Mouse (Mus musculus) c-Kit-positive CD71-positive TER-119-negative erythroid progenitor cells, embryonic 14.5 days (primary cell): ENCODE data around the gene Tssk3.
A peak's percentile ranks its signal among the peaks of the same experiment; 100 is the strongest.
"Not testable (repeated sequence)": the region's sequence is repeated elsewhere in the genome, so short reads cannot be mapped to it uniquely, and the experiment has no call there.

Source experiments
- DNase-seq: peaks from one replicate; pipeline ENCODE4 v3.0.0-alpha.2; 2013; ENCODE audit warnings: low read depth

Gene Tssk3

GRCm38 (mm10) chr4:129490972-129491880 lies at the start of gene Tssk3, which contains the start of gene Fam229a:
Gene Tssk3 (minus strand): TSS chr4:129491022.
Gene Fam229a (plus strand): TSS chr4:129491190.
- DNase-seq, result no peak

DNA sequence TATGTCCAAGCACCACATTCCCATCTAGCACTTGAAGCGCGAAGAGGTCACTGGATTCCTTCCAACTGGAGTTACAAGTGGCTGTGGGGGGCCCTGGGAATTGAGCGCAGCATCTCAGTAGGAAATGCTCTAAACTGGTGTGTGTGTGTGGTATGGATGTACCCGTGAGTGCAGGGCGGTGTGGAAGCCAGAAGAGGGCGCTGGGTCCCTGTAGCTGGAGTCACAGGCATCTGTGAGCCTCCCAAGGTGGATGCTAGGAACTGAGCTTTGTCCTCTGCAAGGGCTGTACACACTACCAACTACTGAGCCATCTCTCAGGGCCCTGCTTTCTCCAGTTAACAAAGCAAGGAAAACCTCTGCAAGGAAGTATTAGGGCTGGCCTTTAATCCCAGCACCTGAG lies 49.2 kb upstream of the Tssk3 start:
- DNase-seq, result peak; percentile 55

GRCm38 (mm10) chr4:129528901-129529300 lies 38.1 kb upstream of the Tssk3 start:
- not testable (repeated sequence) for DNase-seq

- DNase-seq, result no peak
Measured at GRCm38 (mm10) chr4:129525889-129526288, 35.1 kb upstream of the Tssk3 start.

- no peak for DNase-seq
Measured at GRCm38 (mm10) chr4:129525338-129525737, 34.5 kb upstream of the Tssk3 start.

DNA sequence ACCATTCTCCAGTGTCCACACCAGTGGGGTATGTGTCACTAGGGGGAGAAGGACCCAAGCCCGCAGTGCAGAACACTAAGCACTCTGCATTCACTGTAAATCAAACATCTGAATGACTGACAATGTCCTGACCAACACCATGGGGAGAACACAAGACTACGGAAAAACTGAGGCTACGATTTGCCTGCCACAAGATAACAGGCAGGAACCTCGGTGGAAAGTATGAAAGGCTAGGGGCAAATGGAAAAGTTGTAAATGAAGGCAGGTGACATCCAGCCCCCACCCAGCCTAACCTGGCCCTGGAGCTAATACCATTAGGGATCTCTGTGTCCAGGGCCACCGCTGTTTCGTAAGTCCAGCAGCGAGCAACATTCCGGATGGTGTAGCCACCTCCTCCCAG lies 27.7 kb upstream of the Tssk3 start:
- no peak for DNase-seq

GRCm38 (mm10) chr4:129516925-129517324 lies 26.1 kb upstream of the Tssk3 start:
- DNase-seq, result no peak

- DNase-seq, result peak; percentile 48
Measured at GRCm38 (mm10) chr4:129514300-129514898, 23.6 kb upstream of the Tssk3 start.

DNA sequence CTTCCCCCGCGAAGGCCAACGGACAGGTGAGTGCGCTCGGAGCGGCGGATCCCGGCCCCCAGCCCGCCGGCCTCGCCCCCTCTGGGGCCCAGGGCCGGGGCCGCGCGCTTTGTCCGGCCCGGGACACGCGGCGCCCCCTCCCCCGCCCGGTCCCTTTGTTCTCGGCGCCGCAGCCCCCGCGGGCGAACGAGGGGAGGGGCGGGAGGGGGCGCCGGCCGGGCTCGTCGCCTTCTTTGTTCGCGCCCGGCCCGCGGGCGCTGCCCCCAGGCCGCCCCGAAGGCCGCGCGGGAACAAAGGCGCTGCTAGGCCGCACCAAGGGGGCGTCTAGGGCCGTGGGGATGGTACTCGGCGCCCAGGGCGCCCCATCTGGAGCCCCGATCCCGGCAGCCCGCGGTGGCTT lies 23.1 kb upstream of the Tssk3 start:
- DNase-seq, result no peak

DNA sequence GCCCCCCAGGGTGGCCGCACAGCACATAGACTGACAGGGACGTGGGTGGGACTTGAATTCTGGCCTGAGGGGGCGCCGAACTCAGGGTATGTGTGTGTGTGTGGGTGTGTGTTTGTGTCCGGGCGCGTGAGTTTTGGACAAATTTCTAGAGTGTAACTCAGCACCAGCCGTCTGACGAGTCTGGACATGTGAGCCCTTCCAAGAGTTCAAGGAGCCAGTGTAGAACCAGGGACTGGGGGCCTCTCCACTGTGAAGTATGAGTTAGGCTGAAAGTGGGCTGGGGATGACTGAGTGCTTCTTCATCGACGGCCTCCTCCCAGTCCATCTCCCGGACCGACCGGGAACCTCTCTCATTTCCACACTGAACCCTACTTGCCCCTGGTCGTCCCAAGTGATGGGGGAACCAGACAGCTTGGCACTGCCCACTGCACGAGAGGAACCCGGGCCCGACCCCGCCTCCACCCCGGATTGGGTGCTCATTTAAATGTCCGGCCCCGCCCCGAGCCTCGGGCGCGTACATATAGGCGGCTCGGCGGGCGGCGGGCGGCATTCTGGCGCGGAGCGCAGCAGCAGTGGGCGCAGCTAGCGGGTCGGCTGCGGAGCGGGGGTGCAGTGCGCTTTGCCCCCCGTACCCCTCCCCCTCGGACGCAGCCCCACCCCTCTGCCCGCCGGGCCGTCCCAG lies 22.4 kb upstream of the Tssk3 start, which contains the start of gene Marcksl1:
TSS of gene Marcksl1 (plus strand) at position 496 of the 682 bp plus-strand sequence.
- peak; percentile 72 for DNase-seq

DNA sequence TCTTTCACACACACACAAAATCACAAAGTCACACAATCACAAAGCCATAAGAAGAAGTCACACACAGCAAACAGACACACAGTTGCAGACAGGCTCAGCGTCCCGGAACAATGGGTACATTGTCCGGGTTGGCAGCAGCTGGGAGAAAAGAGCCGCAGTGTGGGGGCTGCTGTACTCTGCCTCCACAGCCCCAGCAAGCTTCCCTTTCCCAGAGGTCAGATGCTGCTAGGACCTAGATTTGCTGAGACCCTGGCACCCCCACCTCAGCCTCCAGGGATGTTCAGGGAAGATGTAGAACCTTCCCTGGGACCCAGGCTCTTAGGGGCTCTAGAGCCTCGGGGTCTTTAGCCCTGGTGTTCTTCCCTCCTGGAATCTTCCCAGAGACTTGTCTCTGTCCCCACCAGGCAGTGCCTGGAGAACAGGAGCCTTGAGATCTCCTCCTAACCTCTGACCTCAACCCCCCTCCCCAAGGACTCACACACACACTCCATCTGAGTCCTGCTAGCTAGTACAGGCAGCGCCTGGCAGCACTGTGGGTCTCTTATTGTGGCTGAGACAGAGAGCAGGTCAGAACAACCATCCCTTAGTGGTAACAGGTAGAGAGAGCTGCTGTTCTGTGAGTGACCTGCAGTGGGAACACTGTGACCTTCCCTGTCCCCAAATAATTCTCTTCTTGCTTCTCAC lies 20.7 kb upstream of the Tssk3 start:
- DNase-seq, result no peak

- no peak for DNase-seq
Measured at GRCm38 (mm10) chr4:129510723-129511412, 20.0 kb upstream of the Tssk3 start.

GRCm38 (mm10) chr4:129509650-129510049 lies 18.8 kb upstream of the Tssk3 start:
- no peak for DNase-seq

DNA sequence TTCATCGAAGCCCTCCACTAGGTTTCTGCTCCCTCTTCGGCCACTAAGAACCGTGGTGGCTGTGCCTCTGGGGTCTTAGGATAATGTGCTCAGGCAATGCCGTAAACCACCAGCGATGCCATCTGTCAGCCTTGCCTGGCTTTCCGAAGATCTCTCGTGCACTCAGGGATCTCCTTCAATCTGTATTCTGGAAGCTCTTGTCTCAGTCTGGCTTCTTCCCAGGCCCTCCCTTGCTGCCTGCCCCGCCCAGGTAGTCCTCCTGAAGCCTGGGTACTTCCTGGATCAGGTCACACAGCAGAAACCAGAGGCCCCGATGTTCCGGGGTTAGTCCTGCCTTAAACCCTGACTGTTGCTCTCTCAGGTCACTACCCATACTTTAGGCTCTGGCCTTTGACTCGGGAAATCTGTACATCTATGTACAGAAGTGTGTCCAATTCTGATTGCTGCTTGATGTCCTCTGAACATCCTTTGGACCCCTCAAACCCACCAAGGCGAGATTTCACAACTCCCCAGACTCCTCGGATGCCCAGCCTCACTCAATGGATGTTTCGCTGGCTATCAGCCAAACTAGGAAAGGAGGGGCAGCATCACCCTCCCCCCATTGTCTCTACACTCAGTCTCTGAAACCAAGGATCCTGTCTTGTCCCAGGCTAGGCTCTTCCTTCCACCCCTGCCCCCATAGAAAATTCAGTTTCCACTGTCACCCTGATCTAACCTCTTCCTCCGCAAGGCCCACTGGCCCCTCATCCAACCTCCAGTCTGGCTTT lies 18.2 kb upstream of the Tssk3 start:
- no peak for DNase-seq

GRCm38 (mm10) chr4:129508237-129508515 lies 17.4 kb upstream of the Tssk3 start:
- DNase-seq, result no peak

DNA sequence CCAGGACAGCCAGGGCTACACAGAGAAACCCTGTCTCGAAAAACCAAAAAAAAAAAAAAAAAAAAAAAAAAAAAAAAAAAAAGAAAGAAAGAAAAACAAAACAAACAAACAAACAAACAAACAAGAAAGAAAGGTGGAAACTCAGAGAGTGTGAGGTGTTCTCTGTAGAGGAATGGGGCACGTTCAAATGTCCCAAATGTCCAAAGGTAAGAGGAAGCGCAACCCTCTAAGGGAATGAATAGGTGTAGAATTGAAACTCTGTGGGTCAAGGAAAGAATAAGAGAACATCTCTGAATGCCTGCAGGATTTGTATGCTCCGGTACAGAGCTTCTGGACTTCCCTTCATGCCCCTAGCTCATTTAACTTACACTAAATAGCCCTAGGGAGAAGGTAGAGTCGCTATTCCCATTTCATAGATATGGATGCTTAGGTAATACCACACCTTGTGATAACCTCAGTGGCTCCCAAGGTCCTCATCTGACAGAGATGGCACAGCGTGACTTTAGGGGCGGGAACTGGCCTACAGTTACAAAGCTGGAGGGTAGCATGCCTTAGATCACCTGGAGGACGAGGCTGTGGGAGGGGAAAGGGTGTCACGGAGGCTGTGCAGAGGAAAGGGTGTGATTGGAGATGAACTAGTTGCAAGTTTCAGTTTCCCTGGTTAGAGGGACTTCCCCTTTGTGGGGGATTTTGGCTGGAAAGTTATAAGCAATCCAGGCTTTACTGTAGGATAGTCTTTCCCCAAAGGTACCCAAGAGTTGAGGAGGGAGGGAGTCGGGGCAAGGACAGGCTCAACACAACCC lies 16.8 kb upstream of the Tssk3 start:
- DNase-seq, result no peak

DNA sequence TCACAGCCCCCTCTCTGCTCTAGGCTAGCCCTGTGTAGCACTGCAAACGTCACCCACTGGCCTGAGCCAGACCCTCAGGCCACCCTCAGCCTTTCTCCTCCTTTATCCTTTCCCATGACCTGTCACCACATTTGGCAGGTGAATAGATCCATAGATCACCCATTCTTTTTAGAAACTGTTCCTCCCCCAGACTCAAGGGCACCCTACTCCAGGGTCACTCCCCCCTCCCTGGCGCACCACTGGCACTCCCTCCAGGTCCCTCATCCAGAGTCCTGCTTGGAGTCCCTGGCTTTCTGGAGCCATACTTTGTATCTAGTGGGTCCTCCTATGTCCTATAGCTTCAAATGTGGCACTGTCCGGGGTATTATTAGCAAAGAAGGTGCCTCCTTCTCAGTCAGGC lies 14.7 kb upstream of the Tssk3 start:
- no peak for DNase-seq

DNA sequence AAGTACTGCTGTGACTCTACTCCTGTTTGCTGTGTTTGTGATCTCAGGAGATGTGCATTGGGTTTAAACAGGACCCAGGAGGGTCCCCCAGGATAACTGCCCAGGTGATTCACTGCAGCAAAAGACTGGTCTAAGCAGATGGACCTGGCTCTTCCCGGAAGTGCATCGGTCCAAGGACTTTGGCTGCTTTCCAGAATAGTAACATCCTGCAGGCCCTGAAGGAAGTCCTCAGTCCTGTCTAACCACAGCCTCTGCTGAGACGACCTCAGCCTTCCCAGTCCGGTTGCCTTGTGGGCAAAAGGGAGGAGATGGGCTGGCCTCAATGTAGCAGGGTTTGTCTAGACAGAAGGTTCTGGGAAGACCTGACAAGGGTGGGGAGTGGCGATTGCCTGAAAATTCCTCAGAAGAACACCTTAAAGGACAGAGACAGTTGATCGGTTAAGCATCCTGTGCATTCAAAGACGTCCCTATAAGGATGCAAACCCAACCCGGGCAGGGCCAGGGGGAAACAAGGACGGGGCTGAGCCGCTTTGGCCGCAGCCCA lies 12.2 kb upstream of the Tssk3 start:
- no peak for DNase-seq

DNA sequence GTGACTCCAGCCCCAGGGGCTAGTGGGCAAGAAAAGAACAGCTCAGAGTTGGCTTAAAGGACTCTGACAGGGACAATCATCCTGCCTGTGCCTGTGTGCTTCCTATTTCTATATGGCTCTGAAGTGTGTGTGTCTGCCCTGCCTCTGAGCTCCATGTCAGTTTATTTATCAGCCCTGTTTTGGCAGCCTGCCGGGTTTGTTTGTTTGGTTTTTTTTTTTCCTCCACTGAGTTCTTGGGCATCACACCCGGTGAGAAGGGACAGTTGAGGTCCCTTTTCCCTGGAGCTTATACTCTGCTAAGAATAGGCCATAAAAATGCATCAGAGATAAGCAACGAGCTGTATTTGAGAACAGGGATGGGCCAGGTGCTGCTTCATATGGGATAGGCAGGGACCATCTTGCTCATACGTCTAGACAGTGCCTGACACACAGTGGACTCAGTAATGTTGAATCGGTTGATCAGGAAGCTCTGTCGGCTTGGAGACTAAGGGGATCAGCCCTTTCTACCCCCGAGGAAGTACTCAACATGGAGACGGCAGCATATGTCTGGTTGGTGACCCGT lies 11.6 kb upstream of the Tssk3 start:
- no peak for DNase-seq
